Mouse (Mus musculus) neural tube, embryonic 13.5 days (tissue): ENCODE data around the gene Slc7a11. TPM values are rescaled to one million over a fixed set of nuclear protein-coding genes. Genes with fewer than 3 reads are reported as not detected.
A peak's percentile ranks its signal among the peaks of the same experiment; 100 is the strongest.

ENCODE experiments used
- ATAC-seq: fragments of 200-750 bp; cut with Nextera tagmentation; 2 replicates; pipeline ENCODE4 v1.8.0; 2017; ENCODE audit warnings: low read depth, mild to moderate bottlenecking, moderate TSS enrichment, moderate library complexity
- H3K27ac ChIP-seq: fragments of 300-500 bp; sonication (generic); replicated peaks from 2 replicates; pipeline ENCODE4 v1.5.1; 2015; ENCODE audit warnings: moderate library complexity, mild to moderate bottlenecking, inconsistent platforms
- H3K27me3 ChIP-seq: fragments of 300-500 bp; sonication (generic); 2 replicates; pipeline ENCODE4 v1.6.1; 2015; ENCODE audit warnings: mild to moderate bottlenecking, inconsistent platforms
- H3K36me3 ChIP-seq: fragments of 300-500 bp; sonication (generic); 2 replicates; pipeline ENCODE4 v1.6.1; 2015; ENCODE audit warnings: mild to moderate bottlenecking, inconsistent platforms
- H3K4me1 ChIP-seq: fragments of 300-500 bp; sonication (generic); replicated peaks from 2 replicates; pipeline ENCODE4 v1.6.1; 2015; ENCODE audit warnings: inconsistent platforms
- H3K4me2 ChIP-seq: fragments of 300-500 bp; sonication (generic); 2 replicates; pipeline ENCODE4 v1.6.1; 2015; ENCODE audit warnings: inconsistent platforms, mild to moderate bottlenecking, moderate library complexity
- H3K4me3 ChIP-seq: fragments of 300-500 bp; sonication (generic); 2 replicates; pipeline ENCODE4 v1.5.1; 2015; ENCODE audit warnings: mild to moderate bottlenecking, inconsistent platforms
- H3K9ac ChIP-seq: fragments of 300-500 bp; sonication (generic); 2 replicates; pipeline ENCODE4 v1.6.1; 2015; ENCODE audit warnings: moderate library complexity, mild to moderate bottlenecking, inconsistent platforms
- H3K9me3 ChIP-seq: fragments of 300-500 bp; sonication (generic); 2 replicates; pipeline ENCODE4 v1.6.1; 2016; ENCODE audit warnings: inconsistent platforms
- WGBS: fragments of 180-500 bp; shearing (Covaris S2); methylation state at CpG from one replicate; pipeline ENCODE4 v1.1.7; 2015; 5-methylcytosine and 5-hydroxymethylcytosine counted together
- polyA plus RNA-seq: library from polyadenylated mRNA; unstranded; fragments of >200 nt; fragmentation: Nextera tagmentation; extraction: Ambion mirVana; gene quantifications from 2 replicates; pipeline ENCODE4 v1.2.1, GENCODE M21; 2015

Slc7a11 gene
- polyA plus RNA-seq, 1 experiment from 2014 or later: 3.6 TPM

- Histone ChIP-seq H3K27ac (no peak overlapping the region), H3K4me1 (no peaks in the 10 kb centered on the region), H3K9ac (no peak overlapping the region), H3K9me3 (no peaks in the 10 kb centered on the region), H3K4me2 (no peak overlapping the region), H3K4me3 (no peak overlapping the region), H3K36me3 (no peaks in the 10 kb centered on the region), H3K27me3 (no peaks in the 10 kb centered on the region)
- ATAC-seq: no peak
- WGBS: 88% methylated on average over 2 of the region's 2 CpGs
Observed at GRCm38 (mm10) chr3:49937611-49938010, 505.8 kb downstream of the Slc7a11 start.

GRCm38 (mm10) chr3:49929496-49929895 is 513.9 kb downstream of the Slc7a11 start:
- no peaks in the 10 kb centered on the region for H3K4me1 ChIP-seq
- no peak overlapping the region for H3K4me2 ChIP-seq
- H3K27me3 ChIP-seq: no peaks in the 10 kb centered on the region
- H3K9me3 ChIP-seq: no peaks in the 10 kb centered on the region
- H3K9ac ChIP-seq: no peak overlapping the region
- no peak for ATAC-seq
- no peaks in the 10 kb centered on the region for H3K36me3 ChIP-seq
- H3K27ac ChIP-seq: no peak overlapping the region
- no peak overlapping the region for H3K4me3 ChIP-seq

GRCm38 (mm10) chr3:49928509-49929263 is 514.7 kb downstream of the Slc7a11 start:
- WGBS: 49% methylated on average over 4 of the region's 4 CpGs
- no peak for ATAC-seq
- no peaks in the 10 kb centered on the region for H3K36me3 ChIP-seq
- no peak overlapping the region for H3K27ac ChIP-seq
- H3K4me3 ChIP-seq: no peak overlapping the region
- no peaks in the 10 kb centered on the region for H3K27me3 ChIP-seq
- H3K9me3 ChIP-seq: no peaks in the 10 kb centered on the region
- no peak overlapping the region for H3K4me2 ChIP-seq
- H3K9ac ChIP-seq: no peak overlapping the region
- no peaks in the 10 kb centered on the region for H3K4me1 ChIP-seq

GRCm38 (mm10) chr3:49913929-49914328 is 529.5 kb downstream of the Slc7a11 start:
- Histone ChIP-seq H3K4me2 (no peak overlapping the region), H3K9me3 (no peaks in the 10 kb centered on the region), H3K27ac (no peak overlapping the region), H3K4me1 (peaks cover 6% of the 10 kb centered on the region; the same call in 1 of the 2 replicates), H3K36me3 (no peaks in the 10 kb centered on the region), H3K27me3 (no peaks in the 10 kb centered on the region), H3K4me3 (no peak overlapping the region), H3K9ac (no peak overlapping the region)
- no peak for ATAC-seq
- 79% methylated on average over 2 of the region's 2 CpGs for WGBS

GRCm38 (mm10) chr3:49910922-49911321 is 532.5 kb downstream of the Slc7a11 start:
- Histone ChIP-seq H3K4me1 (peaks cover 14% of the 10 kb centered on the region), H3K9ac (no peak overlapping the region), H3K27ac (no peak overlapping the region), H3K4me2 (no peak overlapping the region), H3K36me3 (no peaks in the 10 kb centered on the region), H3K27me3 (no peaks in the 10 kb centered on the region), H3K4me3 (no peak overlapping the region), H3K9me3 (no peaks in the 10 kb centered on the region)
- 20% methylated on average over 1 of the region's 1 CpGs for WGBS
- no peak for ATAC-seq

GRCm38 (mm10) chr3:49908426-49909341 is 534.7 kb downstream of the Slc7a11 start:
- Histone ChIP-seq H3K27me3 (no peaks in the 10 kb centered on the region), H3K36me3 (no peaks in the 10 kb centered on the region), H3K4me3 (no peak overlapping the region), H3K4me2 (peak overlapping the region; percentile 15), H3K9ac (no peak overlapping the region), H3K4me1 (peaks cover 14% of the 10 kb centered on the region), H3K27ac (peak overlapping the region; percentile 57; the same call in 1 of the 2 replicates), H3K9me3 (no peaks in the 10 kb centered on the region)
- WGBS: 15% methylated on average over 12 of the region's 12 CpGs
- peak; percentile 15; the same call in 1 of the 2 replicates for ATAC-seq

GRCm38 (mm10) chr3:49893945-49894344 is 549.5 kb downstream of the Slc7a11 start:
- no peak overlapping the region for H3K27ac ChIP-seq
- H3K4me3 ChIP-seq: no peak overlapping the region
- no peaks in the 10 kb centered on the region for H3K27me3 ChIP-seq
- H3K36me3 ChIP-seq: no peaks in the 10 kb centered on the region
- H3K9ac ChIP-seq: no peak overlapping the region
- no peak overlapping the region for H3K4me2 ChIP-seq
- no peak for ATAC-seq
- 0 out of 2 replicates have a peak, but pooled peaks cover 4% of the 10 kb centered on the region for H3K9me3 ChIP-seq
- no peaks in the 10 kb centered on the region for H3K4me1 ChIP-seq

GRCm38 (mm10) chr3:49887359-49887758 is 556.1 kb downstream of the Slc7a11 start:
- no peak overlapping the region for H3K4me2 ChIP-seq
- no peak overlapping the region for H3K4me3 ChIP-seq
- 39% methylated on average over 2 of the region's 2 CpGs for WGBS
- H3K9me3 ChIP-seq: no peaks in the 10 kb centered on the region
- no peaks in the 10 kb centered on the region for H3K36me3 ChIP-seq
- H3K4me1 ChIP-seq: peaks cover 14% of the 10 kb centered on the region
- ATAC-seq: no peak
- no peaks in the 10 kb centered on the region for H3K27me3 ChIP-seq
- no peak overlapping the region; the same call in 1 of the 2 replicates for H3K27ac ChIP-seq
- no peak overlapping the region for H3K9ac ChIP-seq

DNA sequence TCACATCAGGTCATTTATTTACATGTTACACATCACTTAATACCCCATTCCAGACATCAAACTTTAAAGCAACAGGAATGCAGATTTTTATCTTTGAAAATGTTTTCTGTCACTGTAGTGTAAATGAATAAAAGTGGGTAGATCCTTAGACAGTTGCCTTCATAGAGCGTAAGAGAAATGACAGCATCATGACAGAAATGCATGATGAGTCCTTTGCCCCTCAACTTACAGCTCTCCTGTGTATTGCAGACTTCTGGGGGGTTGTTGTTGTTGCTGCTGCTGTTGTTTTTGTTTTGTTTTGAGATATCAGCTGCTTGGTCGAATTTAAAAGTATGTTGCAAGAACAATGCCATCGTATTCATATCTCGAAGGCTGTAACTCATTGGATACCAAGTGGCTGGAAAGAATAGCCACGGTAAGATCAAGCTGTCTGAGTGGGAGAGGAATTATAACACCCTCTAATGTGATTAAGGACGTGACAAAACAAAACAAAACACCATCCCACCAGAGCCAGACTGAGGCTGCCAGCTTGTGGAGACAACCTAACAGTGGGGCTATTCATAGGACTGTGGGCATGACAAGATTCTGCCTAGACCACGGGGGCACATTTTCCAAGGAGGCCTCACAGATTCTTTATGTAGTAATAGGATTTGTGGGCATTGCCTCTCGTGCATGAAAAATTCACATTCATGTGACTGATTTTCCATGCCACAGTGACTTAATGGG is 557.0 kb downstream of the Slc7a11 start:
- Histone ChIP-seq H3K9ac (no peak overlapping the region), H3K4me2 (peak overlapping the region; percentile 16; the same call in 1 of the 2 replicates), H3K9me3 (no peaks in the 10 kb centered on the region), H3K4me1 (peaks cover 14% of the 10 kb centered on the region), H3K27ac (no peak overlapping the region), H3K4me3 (no peak overlapping the region), H3K36me3 (no peaks in the 10 kb centered on the region), H3K27me3 (no peaks in the 10 kb centered on the region)
- WGBS: 19% methylated on average over 8 of the region's 8 CpGs
- peak; percentile 88 for ATAC-seq

- H3K9me3 ChIP-seq: no peaks in the 10 kb centered on the region
- no peaks in the 10 kb centered on the region for H3K27me3 ChIP-seq
- ATAC-seq: no peak
- H3K4me2 ChIP-seq: no peak overlapping the region
- H3K4me3 ChIP-seq: no peak overlapping the region
- no peaks in the 10 kb centered on the region for H3K4me1 ChIP-seq
- no peaks in the 10 kb centered on the region for H3K36me3 ChIP-seq
- H3K9ac ChIP-seq: no peak overlapping the region
- H3K27ac ChIP-seq: no peak overlapping the region
Observed at GRCm38 (mm10) chr3:49880496-49880895, 562.9 kb downstream of the Slc7a11 start.

DNA sequence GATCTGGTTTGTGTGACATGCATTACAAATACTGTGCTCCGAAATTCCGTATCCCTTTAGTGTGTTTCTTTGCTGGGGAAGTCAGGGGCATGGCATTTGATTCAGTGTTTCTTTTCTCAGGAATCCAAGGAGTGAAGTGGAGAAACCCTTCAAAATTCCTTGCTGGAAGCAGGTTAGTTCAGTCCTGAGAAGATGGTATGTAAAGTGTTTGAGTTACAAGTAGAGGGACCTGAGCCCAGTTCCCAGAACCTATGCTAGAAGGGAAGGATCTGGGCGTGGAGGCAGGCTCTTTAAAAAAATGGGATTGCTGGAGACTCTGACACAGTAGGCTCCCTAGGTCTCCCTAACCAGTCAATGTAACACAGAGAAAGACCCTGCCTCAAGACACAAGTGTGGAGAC is 572.6 kb downstream of the Slc7a11 start:
- ATAC-seq: no peak
- Histone ChIP-seq H3K27me3 (no peaks in the 10 kb centered on the region), H3K4me2 (no peak overlapping the region), H3K9ac (no peak overlapping the region), H3K27ac (no peak overlapping the region), H3K4me1 (peaks cover 24% of the 10 kb centered on the region), H3K4me3 (no peak overlapping the region), H3K9me3 (no peaks in the 10 kb centered on the region), H3K36me3 (no peaks in the 10 kb centered on the region)
- WGBS: 79% methylated on average over 3 of the region's 3 CpGs
